Comparison of ENCODE assay signal across 30 mouse cellular contexts in the genomic region with DNA sequence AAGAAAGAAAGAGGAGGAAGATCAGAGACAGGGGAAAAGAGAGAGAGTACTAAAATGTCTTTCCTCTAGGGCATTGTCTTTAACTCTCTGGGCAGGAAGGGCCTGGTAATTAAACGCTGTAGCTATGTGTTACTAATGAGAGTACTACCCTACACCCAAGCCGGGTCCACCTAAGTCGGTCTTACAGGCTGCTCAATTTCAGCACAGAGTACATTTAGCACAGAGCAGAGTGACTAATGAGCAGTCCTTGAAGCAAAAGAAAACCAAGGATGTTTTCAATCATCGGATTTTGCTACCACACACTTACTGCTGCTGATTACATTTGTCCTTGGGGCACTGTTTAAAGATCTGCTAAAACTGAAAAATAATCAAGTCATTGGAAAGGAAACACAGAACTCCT.
DNase-seq lines count a peak whose midpoint lies in the region; ATAC-seq and TF ChIP-seq lines count a peak whose summit lies in the region.
"Had no signal": no experiment of that assay in that cellular context is flagged by ENCODE, and none has a peak within 500 bp of the region (broad histone marks: within the 10 kb centered on the region; RNA-seq: fewer than 3 reads in every experiment).

No protein-coding gene starts in this region.

- DNase-seq in adrenal gland, adult 2 months = peak; percentile 49
- DNase-seq in adrenal gland, postnatal 25 days = no peak
- peak; percentile 2 for DNase-seq in midbrain, postnatal 0 days (ENCODE audit: low spot score)
- no peak for DNase-seq in midbrain, embryonic 11.5 days (ENCODE audit: low spot score, missing footprints)
- DNase-seq in cerebellum, postnatal 4 days (ENCODE audit: low spot score in 2 of 2) = no peak
- no peak for DNase-seq in thymus, postnatal 36 days
- DNase-seq: cerebellum, adult 18-20 months; cerebellum, postnatal 14 days; heart, adult 2 months; heart, postnatal 4 days; kidney, adult 11 months; kidney, postnatal 14 days; layer of hippocampus, adult 9-11 months; liver; lung, adult 2 months; lung, postnatal 10 days; retina, postnatal 1 day; right cerebral cortex, postnatal 14 days had no signal

- no peaks in the 10 kb centered on the region for H3K27me3 ChIP-seq in hindbrain, embryonic 16.5 days (replicated peaks; ENCODE audit: control insufficient read depth, insufficient read depth, low read length)
- H3K27me3 ChIP-seq in hindbrain, embryonic 13.5 days = no peaks in the 10 kb centered on the region
- H3K27me3 ChIP-seq in midbrain, postnatal 0 days (ENCODE audit: insufficient read depth, low read length) = no peaks in the 10 kb centered on the region
- no peaks in the 10 kb centered on the region for H3K27me3 ChIP-seq in midbrain, embryonic 11.5 days (ENCODE audit: control insufficient read depth, insufficient read depth, low read length)
- H3K27me3 ChIP-seq: CH12.LX; heart, embryonic 12.5 days; neural tube, embryonic 15.5 days had no signal

- no peak overlapping the region for H3K9ac ChIP-seq in hindbrain, embryonic 16.5 days (ENCODE audit: low read depth, low read length)
- no peak overlapping the region for H3K9ac ChIP-seq in hindbrain, embryonic 13.5 days
- no peak overlapping the region for H3K9ac ChIP-seq in midbrain, postnatal 0 days (replicated peaks; ENCODE audit: low read length, poor library complexity, severe bottlenecking)
- no peak overlapping the region for H3K9ac ChIP-seq in midbrain, embryonic 11.5 days (ENCODE audit: low read length)
- H3K9ac ChIP-seq: heart, embryonic 12.5 days; liver, embryonic 14.5 days; neural tube, embryonic 15.5 days had no signal

- H3K4me1 ChIP-seq in hindbrain, embryonic 16.5 days (ENCODE audit: control insufficient read depth, insufficient read depth, low read depth, low read length) = no peaks in the 10 kb centered on the region
- no peaks in the 10 kb centered on the region for H3K4me1 ChIP-seq in hindbrain, embryonic 13.5 days (replicated peaks)
- H3K4me1 ChIP-seq in midbrain, postnatal 0 days (ENCODE audit: insufficient read depth, low read length) = no peaks in the 10 kb centered on the region
- no peaks in the 10 kb centered on the region for H3K4me1 ChIP-seq in midbrain, embryonic 11.5 days (ENCODE audit: control insufficient read depth, insufficient read depth, low read length)
- H3K4me1 ChIP-seq: heart, embryonic 12.5 days; neural tube, embryonic 15.5 days had no signal

- no peak for TF ChIP-seq CTCF in midbrain, postnatal 0 days (IDR thresholded peaks at IDR 0.05)

- no peak overlapping the region for H3K4me3 ChIP-seq in hindbrain, embryonic 16.5 days (ENCODE audit: low read length)
- H3K4me3 ChIP-seq in hindbrain, embryonic 13.5 days = no peak overlapping the region
- H3K4me3 ChIP-seq in midbrain, postnatal 0 days (ENCODE audit: low read depth, low read length) = no peak overlapping the region
- no peak overlapping the region for H3K4me3 ChIP-seq in midbrain, embryonic 11.5 days (ENCODE audit: low read depth, low read length)
- H3K4me3 ChIP-seq: erythroblast, embryonic 14.5 days; heart, adult 2 months; heart, embryonic 12.5 days; left cerebral cortex, adult 2 months; neural tube, embryonic 15.5 days had no signal

- H3K4me2 ChIP-seq in hindbrain, embryonic 16.5 days (ENCODE audit: low read length) = no peak overlapping the region
- H3K4me2 ChIP-seq in hindbrain, embryonic 13.5 days = no peak overlapping the region
- H3K4me2 ChIP-seq in midbrain, postnatal 0 days (ENCODE audit: low read depth, low read length, poor library complexity, severe bottlenecking) = no peak overlapping the region
- no peak overlapping the region for H3K4me2 ChIP-seq in midbrain, embryonic 11.5 days
- H3K4me2 ChIP-seq: heart, embryonic 12.5 days; neural tube, embryonic 15.5 days had no signal

- peak; percentile 37; the same call in 1 of the 2 replicates for ATAC-seq in hindbrain, embryonic 16.5 days
- no peak for ATAC-seq in hindbrain, embryonic 13.5 days (ENCODE audit: low FRiP score)
- ATAC-seq in midbrain, postnatal 0 days (ENCODE audit: low FRiP score) = no peak
- ATAC-seq in midbrain, embryonic 11.5 days (ENCODE audit: low FRiP score) = no peak
- ATAC-seq: activated CD4-positive, CD25-positive, alpha-beta regulatory T cell, adult 4 months; forebrain, embryonic 16.5 days; inflammation-experienced regulatory T-cells, adult 6 months had no signal

- no peaks in the 10 kb centered on the region for H3K36me3 ChIP-seq in hindbrain, embryonic 16.5 days (ENCODE audit: control insufficient read depth, insufficient read depth, low read length)
- no peaks in the 10 kb centered on the region for H3K36me3 ChIP-seq in hindbrain, embryonic 13.5 days
- no peaks in the 10 kb centered on the region for H3K36me3 ChIP-seq in midbrain, postnatal 0 days (ENCODE audit: insufficient read depth, low read length)
- H3K36me3 ChIP-seq in midbrain, embryonic 11.5 days (ENCODE audit: control insufficient read depth, insufficient read depth, low read length) = no peaks in the 10 kb centered on the region
- H3K36me3 ChIP-seq: heart, embryonic 12.5 days; neural tube, embryonic 15.5 days had no signal

- no peak overlapping the region for H3K27ac ChIP-seq in hindbrain, embryonic 16.5 days (ENCODE audit: low read depth, low read length)
- H3K27ac ChIP-seq in hindbrain, embryonic 13.5 days = no peak overlapping the region
- H3K27ac ChIP-seq in midbrain, postnatal 0 days (ENCODE audit: low read depth, low read length) = no peak overlapping the region
- H3K27ac ChIP-seq in midbrain, embryonic 11.5 days (ENCODE audit: low read depth, low read length) = no peak overlapping the region
- H3K27ac ChIP-seq: heart, adult 2 months; left cerebral cortex, adult 2 months; liver, embryonic 14.5 days; macrophage; neural tube, embryonic 15.5 days had no signal

- WGBS in hindbrain, embryonic 16.5 days = 55% methylated on average over 4 of the region's 4 CpGs
- 68% methylated on average over 4 of the region's 4 CpGs for WGBS in hindbrain, embryonic 13.5 days
- whole genome bisulfite sequencing in midbrain, postnatal 0 days = 69% methylated on average over 4 of the region's 4 CpGs
- 85% methylated on average over 4 of the region's 4 CpGs for WGBS in midbrain, embryonic 11.5 days

- H3K9me3 ChIP-seq in hindbrain, embryonic 16.5 days (ENCODE audit: control insufficient read depth, low read length) = no peaks in the 10 kb centered on the region
- no peaks in the 10 kb centered on the region for H3K9me3 ChIP-seq in hindbrain, embryonic 13.5 days
- no peaks in the 10 kb centered on the region for H3K9me3 ChIP-seq in midbrain, postnatal 0 days (ENCODE audit: low read length)
- H3K9me3 ChIP-seq in midbrain, embryonic 11.5 days (ENCODE audit: control insufficient read depth, low read length) = no peaks in the 10 kb centered on the region
- H3K9me3 ChIP-seq: heart, embryonic 12.5 days; neural tube, embryonic 15.5 days had no signal

Comparison
In these comparisons a context has a peak if more than half of its experiments do, and no peak if none do; other contexts are left out.
1. DNase-seq: peak in adrenal gland, adult 2 months (single experiment) and midbrain, postnatal 0 days (single experiment); none in adrenal gland, postnatal 25 days (single experiment), midbrain, embryonic 11.5 days (single experiment), cerebellum, postnatal 4 days (0 of 2) and thymus, postnatal 36 days (0 of 2).